Mouse (Mus musculus) E14TG2a.4 (cell line): ENCODE data around the gene Mrps6.

ENCODE experiments used
- H3K27me3 ChIP-seq: 2 replicates; pipeline ENCODE4 v1.6.1; 2014; ENCODE audit warnings: low read length, control low read depth; ENCODE audit not compliant: insufficient read depth
- H3K36me3 ChIP-seq: 2 replicates; pipeline ENCODE4 v1.6.1; 2014; ENCODE audit warnings: low read length, control low read depth; ENCODE audit not compliant: insufficient read depth
- H3K4me1 ChIP-seq: replicated peaks from 2 replicates; pipeline ENCODE4 v1.6.1; 2014; ENCODE audit warnings: low read depth, low read length, control low read depth
- H3K4me3 ChIP-seq: replicated peaks from 2 replicates; pipeline ENCODE4 v1.5.1; 2014; ENCODE audit warnings: mild to moderate bottlenecking, low read length
- H3K9me3 ChIP-seq: 2 replicates; pipeline ENCODE4 v1.6.1; 2014; ENCODE audit warnings: low read length, control low read depth
- CTCF ChIP-seq: conservative IDR thresholded peaks from 2 replicates; pipeline ENCODE4 v1.5.1; 2014; ENCODE audit warnings: low read length
- NANOG ChIP-seq: IDR thresholded peaks from 2 replicates; pipeline ENCODE4 v1.6.1; 2014; ENCODE audit warnings: borderline replicate concordance, low read length, mixed read lengths
- POU5F1 ChIP-seq: IDR thresholded peaks from 2 replicates; pipeline ENCODE4 v1.6.1; 2014; ENCODE audit warnings: low read length, borderline replicate concordance

Mrps6 gene

GRCm38 (mm10) chr16:92057852-92058643 is at the start of gene Mrps6, which contains the start of the genes Gm49711 and Slc5a3:
Gene Mrps6 (plus strand): TSS chr16:92058270.
Gene Gm49711 (plus strand): TSS chr16:92058316.
Gene Slc5a3 (plus strand): TSS chr16:92058322.
- TF ChIP-seq POU5F1 (no peak), NANOG (no peak), CTCF (no peak)
- Histone ChIP-seq H3K36me3 (peaks cover 30% of the 10 kb centered on the region), H3K27me3 (peaks cover 19% of the 10 kb centered on the region), H3K9me3 (peaks cover 10% of the 10 kb centered on the region), H3K4me3 (peak within 1 kb of the TSS; percentile 91), H3K4me1 (peaks cover 29% of the 10 kb centered on the region)

GRCm38 (mm10) chr16:92009586-92009985 is 48.5 kb upstream of the Mrps6 start:
- Histone ChIP-seq H3K9me3 (peaks cover 8% of the 10 kb centered on the region; the same call in 1 of the 2 replicates), H3K36me3 (no peaks in the 10 kb centered on the region), H3K4me1 (no peaks in the 10 kb centered on the region), H3K27me3 (peaks cover 7% of the 10 kb centered on the region; the same call in 1 of the 2 replicates), H3K4me3 (no peak overlapping the region)
- TF ChIP-seq NANOG (no peak), CTCF (no peak), POU5F1 (no peak)

GRCm38 (mm10) chr16:92016792-92017191 is 41.3 kb upstream of the Mrps6 start:
- H3K9me3 ChIP-seq = peaks cover 4% of the 10 kb centered on the region; the same call in 1 of the 2 replicates
- no peak for TF ChIP-seq POU5F1
- no peak for TF ChIP-seq NANOG
- no peak for TF ChIP-seq CTCF
- H3K36me3 ChIP-seq = no peaks in the 10 kb centered on the region
- H3K27me3 ChIP-seq = peaks cover 26% of the 10 kb centered on the region
- no peak overlapping the region for H3K4me3 ChIP-seq
- peaks cover 30% of the 10 kb centered on the region for H3K4me1 ChIP-seq

- TF ChIP-seq POU5F1 = no peak
- no peak for TF ChIP-seq NANOG
- no peak for TF ChIP-seq CTCF
- Histone ChIP-seq H3K27me3 (peaks cover 21% of the 10 kb centered on the region), H3K9me3 (peaks cover 5% of the 10 kb centered on the region; the same call in 1 of the 2 replicates)
Observed at GRCm38 (mm10) chr16:92019141-92020118, 38.6 kb upstream of the Mrps6 start.

DNA sequence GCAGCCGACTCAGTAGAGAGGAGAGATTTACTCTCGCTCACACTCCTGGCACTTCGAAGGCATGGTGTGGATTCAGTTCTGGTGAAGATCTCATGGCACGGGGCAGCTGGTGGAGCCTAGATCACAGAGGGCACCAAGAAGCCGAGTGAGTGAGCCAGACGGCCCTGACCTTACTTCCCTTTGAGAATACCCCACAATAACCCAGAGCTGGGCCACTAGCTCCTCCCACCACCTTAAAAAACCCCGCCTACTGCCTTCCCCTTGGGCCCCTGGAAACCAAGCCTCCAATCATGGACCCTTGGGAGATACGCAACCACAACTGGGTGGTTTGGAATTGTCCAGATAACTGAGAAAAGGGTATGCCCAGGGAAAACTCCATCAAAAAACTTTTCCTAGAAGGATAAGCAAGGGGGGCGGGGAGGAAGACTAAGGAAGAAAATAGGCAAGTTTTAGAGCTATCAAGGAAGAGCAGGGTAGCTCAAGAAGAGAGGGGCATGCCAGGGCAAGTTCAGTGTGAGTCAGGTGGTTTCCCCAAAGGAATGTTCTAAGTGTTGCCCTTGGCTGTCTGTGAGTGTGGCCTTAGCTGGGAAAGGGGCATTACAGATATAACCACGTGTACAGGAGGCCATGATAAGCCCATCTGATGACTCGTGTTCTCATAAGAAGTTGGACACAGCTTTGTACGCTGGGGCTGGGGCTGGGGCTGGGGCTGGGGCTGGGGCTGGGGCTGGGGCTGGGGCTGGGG is 36.2 kb upstream of the Mrps6 start:
- Histone ChIP-seq H3K36me3 (no peaks in the 10 kb centered on the region), H3K4me3 (no peak overlapping the region), H3K4me1 (peaks cover 61% of the 10 kb centered on the region), H3K27me3 (peaks cover 17% of the 10 kb centered on the region), H3K9me3 (peaks cover 5% of the 10 kb centered on the region; the same call in 1 of the 2 replicates)
- no peak for TF ChIP-seq POU5F1
- no peak for TF ChIP-seq CTCF
- no peak for TF ChIP-seq NANOG

More at GRCm38 (mm10) chr16:92019141-92020118, 38.6 kb upstream of the Mrps6 start:
- Histone ChIP-seq H3K36me3 (no peaks in the 10 kb centered on the region), H3K4me1 (peaks cover 48% of the 10 kb centered on the region), H3K4me3 (peak overlapping the region; percentile 58)

GRCm38 (mm10) chr16:92022494-92023283 is 35.4 kb upstream of the Mrps6 start:
- Histone ChIP-seq H3K9me3 (peaks cover 5% of the 10 kb centered on the region; the same call in 1 of the 2 replicates), H3K4me3 (peak overlapping the region; percentile 35; the same call in 1 of the 2 replicates), H3K27me3 (peaks cover 17% of the 10 kb centered on the region), H3K36me3 (no peaks in the 10 kb centered on the region), H3K4me1 (peaks cover 61% of the 10 kb centered on the region)
- TF ChIP-seq CTCF (no peak), POU5F1 (no peak), NANOG (no peak)

GRCm38 (mm10) chr16:92033286-92033685 is 24.8 kb upstream of the Mrps6 start:
- H3K36me3 ChIP-seq = no peaks in the 10 kb centered on the region
- H3K27me3 ChIP-seq = peaks cover 16% of the 10 kb centered on the region; the same call in 1 of the 2 replicates
- no peaks in the 10 kb centered on the region for H3K9me3 ChIP-seq
- H3K4me1 ChIP-seq = 0 out of 2 replicates have a peak, but pooled peaks cover 3% of the 10 kb centered on the region
- no peak overlapping the region for H3K4me3 ChIP-seq
- TF ChIP-seq CTCF = no peak
